ENCODE assay signal across 8 mouse cellular contexts in the genomic region with DNA sequence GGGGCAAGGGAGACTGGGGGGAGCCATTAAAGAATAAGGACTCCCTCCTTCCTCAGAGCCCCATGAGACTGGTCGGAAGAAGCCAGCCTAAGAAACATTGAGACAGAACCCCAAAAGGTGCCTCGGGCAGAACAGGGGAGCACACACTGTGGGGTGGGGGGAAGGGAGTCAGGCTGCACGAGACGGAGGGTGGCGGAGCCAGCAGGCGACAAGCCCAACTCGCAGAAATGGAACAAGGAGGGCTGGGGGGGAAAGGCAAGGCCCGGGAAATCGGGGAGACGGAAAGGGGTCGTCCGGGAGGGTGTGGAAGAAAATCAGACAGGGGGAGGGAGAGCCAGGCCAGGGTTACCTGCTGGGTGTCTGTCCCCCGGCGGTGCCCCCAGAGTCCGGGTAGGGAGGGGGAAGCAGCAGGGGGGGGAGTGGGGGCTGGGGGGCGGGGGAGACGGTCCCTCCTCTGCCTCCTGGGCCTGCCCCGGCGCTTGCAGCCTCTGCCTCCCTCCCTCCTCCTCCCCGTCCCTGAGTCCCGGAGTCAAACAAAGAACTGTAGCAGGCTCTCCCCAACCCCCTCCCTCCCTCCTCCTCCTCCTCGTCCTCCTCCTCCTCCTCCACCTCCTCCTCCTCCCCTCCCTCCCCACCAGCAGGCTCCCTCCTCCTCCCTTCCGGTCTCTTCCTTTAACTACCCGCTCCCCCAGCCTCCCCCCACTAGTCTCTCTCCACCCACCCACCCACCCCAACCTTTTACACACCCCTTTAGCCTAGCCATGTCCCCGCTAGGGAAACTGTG. TPM values are rescaled to one million over a fixed set of nuclear protein-coding genes. Genes with fewer than 3 reads are reported as not detected.
DNase-seq lines count a peak whose midpoint lies in the region; ATAC-seq and TF ChIP-seq lines count a peak whose summit lies in the region.

No protein-coding gene starts in this region.

- TF ChIP-seq POLR2A in lung, adult 2 months (IDR thresholded peaks at IDR 0.05; ENCODE audit: borderline replicate concordance, extremely low read depth, low read depth, low read length) = peak; percentile 32; the same call in 1 of the 2 replicates
- TF ChIP-seq POLR2A in brain, embryonic 14.5 days (IDR thresholded peaks at IDR 0.05; ENCODE audit: borderline replicate concordance, extremely low read depth, insufficient read depth, insufficient read length, poor library complexity, severe bottlenecking) = peak; percentile 58; the same call in 1 of the 2 replicates

- DNase-seq in lung, adult 2 months = peak; percentile 46
- DNase-seq in lung, postnatal 25 days (ENCODE audit: low spot score) = no peak
- DNase-seq in brain, embryonic 14.5 days (ENCODE audit: low read depth) = peak; percentile 97
- peak; percentile 53 for DNase-seq in liver, postnatal 0 days
- peak; percentile 90 for DNase-seq in retina, postnatal 1 day
- no peak for DNase-seq in urinary bladder, adult 2 months (ENCODE audit: low spot score)

- H3K27me3 ChIP-seq in forebrain, embryonic 15.5 days = peaks cover 8% of the 10 kb centered on the region; the same call in 1 of the 2 replicates
- H3K27me3 ChIP-seq in intestine, postnatal 0 days (replicated peaks; ENCODE audit: control insufficient read depth, insufficient read depth, low read length) = peaks cover 2% of the 10 kb centered on the region; the same call in 1 of the 2 replicates
- H3K27me3 ChIP-seq in liver, postnatal 0 days (ENCODE audit: insufficient read depth, low read length) = peaks cover 1% of the 10 kb centered on the region

- ATAC-seq in forebrain, embryonic 15.5 days (replicated peaks) = 0 out of 2 replicates have a peak, but pooled peaks have one; percentile 9
- ATAC-seq in intestine, postnatal 0 days = no peak
- ATAC-seq in liver, postnatal 0 days = no peak

- H3K4me1 ChIP-seq in lung, adult 2 months (ENCODE audit: control insufficient read depth, insufficient read depth, low read length) = peaks cover 13% of the 10 kb centered on the region; the same call in 1 of the 2 replicates
- H3K4me1 ChIP-seq in forebrain, embryonic 15.5 days = peaks cover 84% of the 10 kb centered on the region
- peaks cover 16% of the 10 kb centered on the region for H3K4me1 ChIP-seq in intestine, postnatal 0 days (replicated peaks; ENCODE audit: control insufficient read depth, insufficient read depth, low read length)
- H3K4me1 ChIP-seq in liver, postnatal 0 days (ENCODE audit: insufficient read depth) = peaks cover 81% of the 10 kb centered on the region

- WGBS in lung, adult 2 months = 5% methylated on average over 14 of the region's 25 CpGs
- WGBS in forebrain, embryonic 15.5 days = under 1% methylated on average over 17 of the region's 25 CpGs
- 2% methylated on average over 15 of the region's 25 CpGs for WGBS in intestine, postnatal 0 days
- WGBS in liver, postnatal 0 days (ENCODE audit: insufficient replicate concordance) = 4% methylated on average over 12 of the region's 25 CpGs

- peak overlapping the region; percentile 99 for H3K27ac ChIP-seq in forebrain, embryonic 15.5 days (replicated peaks)
- H3K27ac ChIP-seq in intestine, postnatal 0 days (ENCODE audit: low read depth, low read length) = peak overlapping the region; percentile 93
- peak overlapping the region; percentile 96 for H3K27ac ChIP-seq in liver, postnatal 0 days (ENCODE audit: low read depth)

- peak overlapping the region; percentile 98 for H3K4me2 ChIP-seq in forebrain, embryonic 15.5 days (replicated peaks)
- peak overlapping the region; percentile 86 for H3K4me2 ChIP-seq in intestine, postnatal 0 days (replicated peaks; ENCODE audit: low read depth)
- peak overlapping the region; percentile 93 for H3K4me2 ChIP-seq in liver, postnatal 0 days (ENCODE audit: low read depth, low read length)

- no peak for TF ChIP-seq CTCF in lung, adult 2 months (IDR thresholded peaks at IDR 0.05; ENCODE audit: insufficient read depth, low read length)
- no peak for TF ChIP-seq CTCF in brain, embryonic 14.5 days (IDR thresholded peaks at IDR 0.05; ENCODE audit: borderline replicate concordance, extremely low read depth, insufficient read depth, insufficient read length)
- TF ChIP-seq CTCF in intestine, postnatal 0 days (IDR thresholded peaks at IDR 0.05; ENCODE audit: low read depth) = no peak
- TF ChIP-seq CTCF in liver, postnatal 0 days (IDR thresholded peaks at IDR 0.05; ENCODE audit: low read depth) = no peak

- no peaks in the 10 kb centered on the region for H3K9me3 ChIP-seq in forebrain, embryonic 15.5 days
- no peaks in the 10 kb centered on the region for H3K9me3 ChIP-seq in intestine, postnatal 0 days (ENCODE audit: control insufficient read depth)
- no peaks in the 10 kb centered on the region for H3K9me3 ChIP-seq in liver, postnatal 0 days (ENCODE audit: low read length)

- TF ChIP-seq EP300 in liver, postnatal 0 days (IDR thresholded peaks at IDR 0.05; ENCODE audit: low read depth) = no peak

- peak overlapping the region; percentile 95 for H3K9ac ChIP-seq in forebrain, embryonic 15.5 days (replicated peaks)
- H3K9ac ChIP-seq in intestine, postnatal 0 days (ENCODE audit: low read depth, low read length) = peak overlapping the region; percentile 60
- peak overlapping the region; percentile 72 for H3K9ac ChIP-seq in liver, postnatal 0 days (replicated peaks)

- H3K36me3 ChIP-seq in forebrain, embryonic 15.5 days = 0 out of 2 replicates have a peak, but pooled peaks cover 6% of the 10 kb centered on the region
- no peaks in the 10 kb centered on the region; the same call in 1 of the 2 replicates for H3K36me3 ChIP-seq in intestine, postnatal 0 days (ENCODE audit: control insufficient read depth, insufficient read depth)
- H3K36me3 ChIP-seq in liver, postnatal 0 days (replicated peaks; ENCODE audit: insufficient read depth, low read length) = no peaks in the 10 kb centered on the region

- H3K4me3 ChIP-seq in lung, adult 2 months (replicated peaks; ENCODE audit: extremely low read depth, low read depth, low read length) = peak overlapping the region; percentile 66
- peak overlapping the region; percentile 79 for H3K4me3 ChIP-seq in forebrain, embryonic 15.5 days
- peak overlapping the region; percentile 47 for H3K4me3 ChIP-seq in intestine, postnatal 0 days (ENCODE audit: low read depth, low read length)
- peak overlapping the region; percentile 59 for H3K4me3 ChIP-seq in liver, postnatal 0 days (ENCODE audit: low read depth, low read length)

RNA-seq across cellular contexts. Expression of a gene that starts 2.4 kb away (rescaled TPM):
- 19.4 and 21.0 TPM in 2 replicates for polyA plus RNA-seq in lung, adult 2 months (2012; rRNA removed)
- 12.4 and 38.7 TPM in 2 replicates for polyA plus RNA-seq in brain, embryonic 14.5 days (2012; rRNA removed)
- 56.6 and 58.9 TPM in 2 replicates for polyA plus RNA-seq in forebrain, embryonic 15.5 days (2015; fragmentation: Nextera tagmentation; extraction: Ambion mirVana)
- 18.2 and 23.6 TPM in 2 replicates for polyA plus RNA-seq in intestine, postnatal 0 days (2015; fragmentation: Nextera tagmentation; extraction: Ambion mirVana)
- polyA plus RNA-seq in liver, postnatal 0 days (2015; fragmentation: Nextera tagmentation; extraction: Ambion mirVana) = 7.4 and 8.2 TPM in 2 replicates
- polyA plus RNA-seq in urinary bladder, adult 2 months (2012; rRNA removed) = 3.3 and 10.7 TPM in 2 replicates

RNA-seq across cellular contexts. Expression of a gene that starts 17.8 kb away (rescaled TPM):
- 37.8 and 63.1 TPM in 2 replicates for polyA plus RNA-seq in lung, adult 2 months (2012; rRNA removed)
- polyA plus RNA-seq in brain, embryonic 14.5 days (2012; rRNA removed) = 5.7 TPM in 2 replicates
- 5.9 and 6.7 TPM in 2 replicates for polyA plus RNA-seq in forebrain, embryonic 15.5 days (2015; fragmentation: Nextera tagmentation; extraction: Ambion mirVana)
- polyA plus RNA-seq in intestine, postnatal 0 days (2015; fragmentation: Nextera tagmentation; extraction: Ambion mirVana) = 24.1 and 24.9 TPM in 2 replicates
- 12.3 and 14.0 TPM in 2 replicates for polyA plus RNA-seq in liver, postnatal 0 days (2015; fragmentation: Nextera tagmentation; extraction: Ambion mirVana)
- 11.5 and 11.6 TPM in 2 replicates for polyA plus RNA-seq in urinary bladder, adult 2 months (2012; rRNA removed)

RNA-seq across cellular contexts. Expression of a gene that starts 20.4 kb away (rescaled TPM):
- polyA plus RNA-seq in lung, adult 2 months (2012; rRNA removed) = 21.9 and 24.7 TPM in 2 replicates
- polyA plus RNA-seq in brain, embryonic 14.5 days (2012; rRNA removed) = 26.7 and 28.7 TPM in 2 replicates
- polyA plus RNA-seq in forebrain, embryonic 15.5 days (2015; fragmentation: Nextera tagmentation; extraction: Ambion mirVana) = 44.3 and 45.9 TPM in 2 replicates
- 8.6 and 8.9 TPM in 2 replicates for polyA plus RNA-seq in intestine, postnatal 0 days (2015; fragmentation: Nextera tagmentation; extraction: Ambion mirVana)
- 4.7 and 5.4 TPM in 2 replicates for polyA plus RNA-seq in liver, postnatal 0 days (2015; fragmentation: Nextera tagmentation; extraction: Ambion mirVana)
- 43.0 and 48.0 TPM in 2 replicates for polyA plus RNA-seq in urinary bladder, adult 2 months (2012; rRNA removed)

RNA-seq across cellular contexts. Expression of a gene that starts 20.6 kb away (rescaled TPM):
- polyA plus RNA-seq in lung, adult 2 months (2012; rRNA removed) = 129 and 141 TPM in 2 replicates
- 84.1 and 111 TPM in 2 replicates for polyA plus RNA-seq in brain, embryonic 14.5 days (2012; rRNA removed)
- 89.4 and 91.9 TPM in 2 replicates for polyA plus RNA-seq in forebrain, embryonic 15.5 days (2015; fragmentation: Nextera tagmentation; extraction: Ambion mirVana)
- polyA plus RNA-seq in intestine, postnatal 0 days (2015; fragmentation: Nextera tagmentation; extraction: Ambion mirVana) = 159 and 164 TPM in 2 replicates
- 83.7 and 83.9 TPM in 2 replicates for polyA plus RNA-seq in liver, postnatal 0 days (2015; fragmentation: Nextera tagmentation; extraction: Ambion mirVana)
- 143 and 188 TPM in 2 replicates for polyA plus RNA-seq in urinary bladder, adult 2 months (2012; rRNA removed)

RNA-seq across cellular contexts. Expression of a gene that starts 46.7 kb away (rescaled TPM):
- 120 and 135 TPM in 2 replicates for polyA plus RNA-seq in lung, adult 2 months (2012; rRNA removed)
- polyA plus RNA-seq in brain, embryonic 14.5 days (2012; rRNA removed) = 321 and 358 TPM in 2 replicates
- 127 and 138 TPM in 2 replicates for polyA plus RNA-seq in forebrain, embryonic 15.5 days (2015; fragmentation: Nextera tagmentation; extraction: Ambion mirVana)
- 19.4 and 24.8 TPM in 2 replicates for polyA plus RNA-seq in intestine, postnatal 0 days (2015; fragmentation: Nextera tagmentation; extraction: Ambion mirVana)
- polyA plus RNA-seq in liver, postnatal 0 days (2015; fragmentation: Nextera tagmentation; extraction: Ambion mirVana) = 7.8 and 8.7 TPM in 2 replicates
- polyA plus RNA-seq in urinary bladder, adult 2 months (2012; rRNA removed) = 85.5 and 132 TPM in 2 replicates

Comparison
In these comparisons a context has a peak if more than half of its experiments do, and no peak if none do; other contexts are left out.
1. DNase-seq: peak in lung, adult 2 months (single experiment), brain, embryonic 14.5 days (single experiment), liver, postnatal 0 days (single experiment) and retina, postnatal 1 day (single experiment); none in lung, postnatal 25 days (single experiment) and urinary bladder, adult 2 months (single experiment).
2. Peak in every context shown above with its lines, with median percentiles within 50 percentile points of each other: H3K4me3 ChIP-seq, H3K27ac ChIP-seq, H3K4me2 ChIP-seq and H3K9ac ChIP-seq.